Mouse (Mus musculus): ENCODE data around the gene Sgms2.

GRCm38 (mm10) chr3:131361960-131362359, 129.3 kb downstream of the Sgms2 start:
- TF ChIP-seq EP300 (IDR thresholded peaks at IDR 0.05; ENCODE audit: low read depth) = no peak
- no peak for TF ChIP-seq CTCF (IDR thresholded peaks at IDR 0.05; ENCODE audit: low read depth)

Data from heart, postnatal 0 days (tissue).